Mouse (Mus musculus): ENCODE measurements around the gene Mxi1.

GRCm38 (mm10) chr19:53409663-53410307, 99.5 kb downstream of the Mxi1 start:
- TF ChIP-seq GATA1 (IDR thresholded peaks at IDR 0.05; ENCODE audit: low read length), result no peak
- TF ChIP-seq TAL1 (IDR thresholded peaks at IDR 0.05; ENCODE audit: low read length), result no peak

Measured in erythroblast, embryonic 14.5 days (primary cell).